Mouse (Mus musculus): ENCODE data around the gene Cbfb. TPM values are rescaled to one million over a fixed set of nuclear protein-coding genes. Genes with fewer than 3 reads are reported as not detected.

Gene Cbfb
- 65.8 and 73.1 TPM in 2 replicates for polyA plus RNA-seq (2016; fragmentation: Nextera tagmentation; extraction: Ambion mirVana)

- Histone ChIP-seq H3K9ac (peak within 1 kb of the TSS; percentile 91), H3K4me1 (peaks cover 4% of the 10 kb centered on the region), H3K36me3 (no peaks in the 10 kb centered on the region), H3K4me3 (peak within 1 kb of the TSS; percentile 85), H3K9me3 (no peaks in the 10 kb centered on the region), H3K27ac (peak within 1 kb of the TSS; percentile 72), H3K4me2 (replicated peaks) (peak within 1 kb of the TSS; percentile 69), H3K27me3 (replicated peaks) (no peaks in the 10 kb centered on the region)
- peak; percentile 93 for ATAC-seq (ENCODE audit: low FRiP score, low read depth)
- under 1% methylated on average over 69 of the region's 86 CpGs for WGBS
Observed at GRCm38 (mm10) chr8:105170381-105171115, at the start of gene Cbfb. Cbfb (plus strand) TSS chr8:105170674.

- Histone ChIP-seq H3K4me1 (no peaks in the 10 kb centered on the region), H3K4me3 (no peak overlapping the region), H3K27me3 (replicated peaks) (no peaks in the 10 kb centered on the region), H3K4me2 (replicated peaks) (no peak overlapping the region), H3K36me3 (no peaks in the 10 kb centered on the region), H3K27ac (no peak overlapping the region), H3K9me3 (no peaks in the 10 kb centered on the region), H3K9ac (no peak overlapping the region)
- 87% methylated on average over 9 of the region's 9 CpGs for WGBS
- no peak for ATAC-seq (ENCODE audit: low FRiP score, low read depth)
Observed at GRCm38 (mm10) chr8:105129864-105130263, 40.6 kb upstream of the Cbfb start.

GRCm38 (mm10) chr8:105131509-105131908, 39.0 kb upstream of the Cbfb start, which contains the start of gene Ces4a:
Ces4a (plus strand) TSS chr8:105131800.
- Histone ChIP-seq H3K36me3 (no peaks in the 10 kb centered on the region), H3K27me3 (replicated peaks) (no peaks in the 10 kb centered on the region), H3K27ac (no peak within 1 kb of the TSS), H3K4me3 (no peak within 1 kb of the TSS), H3K9me3 (no peaks in the 10 kb centered on the region), H3K4me1 (no peaks in the 10 kb centered on the region), H3K4me2 (replicated peaks) (no peak within 1 kb of the TSS), H3K9ac (no peak within 1 kb of the TSS)
- no peak for ATAC-seq (ENCODE audit: low FRiP score, low read depth)
- 86% methylated on average over 5 of the region's 5 CpGs for whole genome bisulfite sequencing

GRCm38 (mm10) chr8:105138423-105138822, 32.1 kb upstream of the Cbfb start:
- no peak for ATAC-seq (ENCODE audit: low FRiP score, low read depth)
- H3K9ac ChIP-seq: no peak overlapping the region

GRCm38 (mm10) chr8:105142395-105142794, 28.1 kb upstream of the Cbfb start:
- no peaks in the 10 kb centered on the region for H3K36me3 ChIP-seq
- WGBS: 39% methylated on average over 19 of the region's 19 CpGs
- no peaks in the 10 kb centered on the region for H3K9me3 ChIP-seq
- H3K27me3 ChIP-seq (replicated peaks): no peaks in the 10 kb centered on the region
- H3K4me3 ChIP-seq: no peak overlapping the region
- H3K4me1 ChIP-seq: no peaks in the 10 kb centered on the region
- peak overlapping the region; percentile 25 for H3K4me2 ChIP-seq (replicated peaks)
- no peak for ATAC-seq (ENCODE audit: low FRiP score, low read depth)
- H3K27ac ChIP-seq: no peak overlapping the region
- H3K9ac ChIP-seq: no peak overlapping the region

More at GRCm38 (mm10) chr8:105138423-105138822, 32.1 kb upstream of the Cbfb start:
- H3K4me2 ChIP-seq (replicated peaks): no peak overlapping the region
- no peaks in the 10 kb centered on the region for H3K36me3 ChIP-seq
- H3K4me1 ChIP-seq: no peaks in the 10 kb centered on the region
- H3K27ac ChIP-seq: no peak overlapping the region
- no peak overlapping the region for H3K4me3 ChIP-seq
- WGBS: 24% methylated on average over 4 of the region's 4 CpGs
- H3K9me3 ChIP-seq: no peaks in the 10 kb centered on the region
- H3K27me3 ChIP-seq (replicated peaks): no peaks in the 10 kb centered on the region

- H3K4me2 ChIP-seq (replicated peaks): no peak overlapping the region
- no peak overlapping the region for H3K27ac ChIP-seq
- ATAC-seq (ENCODE audit: low FRiP score, low read depth): no peak
- H3K27me3 ChIP-seq (replicated peaks): no peaks in the 10 kb centered on the region; the same call in 1 of the 2 replicates
- H3K9ac ChIP-seq: no peak overlapping the region
- no peak overlapping the region for H3K4me3 ChIP-seq
- no peaks in the 10 kb centered on the region for H3K9me3 ChIP-seq
- 66% methylated on average over 4 of the region's 4 CpGs for WGBS
- no peaks in the 10 kb centered on the region for H3K36me3 ChIP-seq
- H3K4me1 ChIP-seq: peaks cover 13% of the 10 kb centered on the region
Observed at GRCm38 (mm10) chr8:105151654-105152053, 18.8 kb upstream of the Cbfb start.

GRCm38 (mm10) chr8:105152623-105153398, 17.7 kb upstream of the Cbfb start:
- 1% methylated on average over 27 of the region's 27 CpGs for WGBS
- Histone ChIP-seq H3K9me3 (no peaks in the 10 kb centered on the region), H3K9ac (0 out of 2 replicates have a peak overlapping the region, but pooled peaks have one; percentile 30), H3K27ac (peak overlapping the region; percentile 28; the same call in 1 of the 2 replicates), H3K4me1 (peaks cover 13% of the 10 kb centered on the region), H3K4me2 (replicated peaks) (peak overlapping the region; percentile 58), H3K36me3 (no peaks in the 10 kb centered on the region), H3K27me3 (replicated peaks) (no peaks in the 10 kb centered on the region; the same call in 1 of the 2 replicates), H3K4me3 (peak overlapping the region; percentile 25)
- ATAC-seq (ENCODE audit: low FRiP score, low read depth): peak; percentile 88

- Histone ChIP-seq H3K4me1 (peaks cover 13% of the 10 kb centered on the region), H3K27me3 (replicated peaks) (no peaks in the 10 kb centered on the region), H3K9ac (no peak overlapping the region), H3K36me3 (no peaks in the 10 kb centered on the region), H3K4me2 (replicated peaks) (no peak overlapping the region), H3K9me3 (no peaks in the 10 kb centered on the region), H3K27ac (no peak overlapping the region), H3K4me3 (no peak overlapping the region)
- no peak for ATAC-seq (ENCODE audit: low FRiP score, low read depth)
- WGBS: 86% methylated on average over 5 of the region's 5 CpGs
Observed at GRCm38 (mm10) chr8:105154316-105154715, 16.2 kb upstream of the Cbfb start.

GRCm38 (mm10) chr8:105155091-105155745, 15.3 kb upstream of the Cbfb start:
- Histone ChIP-seq H3K36me3 (no peaks in the 10 kb centered on the region), H3K4me3 (no peak overlapping the region), H3K4me1 (peaks cover 13% of the 10 kb centered on the region), H3K27me3 (replicated peaks) (no peaks in the 10 kb centered on the region), H3K9me3 (no peaks in the 10 kb centered on the region), H3K27ac (no peak overlapping the region), H3K4me2 (replicated peaks) (no peak overlapping the region), H3K9ac (no peak overlapping the region)
- ATAC-seq (ENCODE audit: low FRiP score, low read depth): no peak
- WGBS: 85% methylated on average over 6 of the region's 6 CpGs

- no peak for ATAC-seq (ENCODE audit: low FRiP score, low read depth)
- H3K4me2 ChIP-seq (replicated peaks): no peak overlapping the region
Observed at GRCm38 (mm10) chr8:105157555-105157954, 12.9 kb upstream of the Cbfb start.

GRCm38 (mm10) chr8:105158084-105158483, 12.4 kb upstream of the Cbfb start:
- Histone ChIP-seq H3K4me2 (replicated peaks) (no peak overlapping the region), H3K27ac (no peak overlapping the region), H3K9me3 (no peaks in the 10 kb centered on the region), H3K4me1 (peaks cover 3% of the 10 kb centered on the region), H3K27me3 (replicated peaks) (no peaks in the 10 kb centered on the region), H3K4me3 (no peak overlapping the region), H3K9ac (no peak overlapping the region), H3K36me3 (no peaks in the 10 kb centered on the region)
- WGBS: 78% methylated on average over 3 of the region's 3 CpGs
- no peak for ATAC-seq (ENCODE audit: low FRiP score, low read depth)

More at GRCm38 (mm10) chr8:105157555-105157954, 12.9 kb upstream of the Cbfb start:
- Histone ChIP-seq H3K4me1 (peaks cover 8% of the 10 kb centered on the region), H3K9me3 (no peaks in the 10 kb centered on the region), H3K27me3 (replicated peaks) (no peaks in the 10 kb centered on the region), H3K27ac (no peak overlapping the region), H3K9ac (no peak overlapping the region), H3K4me3 (no peak overlapping the region), H3K36me3 (no peaks in the 10 kb centered on the region)
- WGBS: 58% methylated on average over 10 of the region's 10 CpGs

GRCm38 (mm10) chr8:105161121-105161652, 9.3 kb upstream of the Cbfb start:
- no peak for ATAC-seq (ENCODE audit: low FRiP score, low read depth)
- WGBS: 65% methylated on average over 3 of the region's 3 CpGs
- H3K27me3 ChIP-seq (replicated peaks): no peaks in the 10 kb centered on the region
- H3K9me3 ChIP-seq: no peaks in the 10 kb centered on the region
- no peak overlapping the region for H3K4me2 ChIP-seq (replicated peaks)
- H3K9ac ChIP-seq: no peak overlapping the region
- H3K4me1 ChIP-seq: no peaks in the 10 kb centered on the region
- H3K36me3 ChIP-seq: no peaks in the 10 kb centered on the region
- no peak overlapping the region for H3K4me3 ChIP-seq
- no peak overlapping the region for H3K27ac ChIP-seq

All from neural tube, embryonic 12.5 days (tissue).